ENCODE assay signal across 8 mouse cellular contexts in the genomic region with DNA sequence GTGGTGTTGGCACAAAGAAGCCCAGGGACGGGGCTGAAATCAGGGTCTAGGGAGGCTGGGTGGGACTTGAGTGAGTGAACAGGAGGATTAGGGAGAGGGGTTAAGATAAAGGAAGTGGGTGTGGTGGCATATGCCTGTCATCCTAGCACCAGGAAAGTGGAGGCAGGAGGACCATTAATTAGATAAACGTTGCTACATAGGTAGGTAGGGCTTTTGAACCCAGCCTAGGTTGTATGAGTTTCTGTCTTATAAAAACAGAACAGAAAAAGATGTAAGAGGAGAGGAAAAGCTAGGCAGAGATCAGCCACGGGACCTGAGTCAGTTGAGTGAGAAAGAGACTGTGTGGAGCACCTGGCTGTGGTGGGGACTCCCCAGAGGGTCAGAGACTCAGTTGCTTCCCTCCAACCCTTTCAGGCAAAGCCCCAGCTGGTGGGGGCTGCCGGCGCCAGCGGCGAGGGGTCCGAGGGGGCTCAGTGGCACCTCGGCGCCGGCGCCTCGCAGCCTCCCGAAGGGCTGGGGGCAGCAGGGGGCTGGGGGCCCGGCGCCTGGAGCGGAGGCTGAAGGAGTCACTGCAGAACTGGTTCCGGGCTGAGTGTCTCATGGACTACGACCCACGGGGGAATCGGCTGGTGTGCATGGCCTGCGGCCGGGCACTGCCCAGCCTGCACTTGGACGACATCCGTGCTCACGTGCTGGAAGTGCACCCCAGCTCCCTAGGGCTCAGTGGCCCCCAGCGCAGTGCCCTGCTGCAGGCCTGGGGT. TPM values are rescaled to one million over a fixed set of nuclear protein-coding genes. Genes with fewer than 3 reads are reported as not detected.
A peak's percentile ranks its signal among the peaks of the same experiment; 100 is the strongest.
DNase-seq lines count a peak whose midpoint lies in the region; ATAC-seq and TF ChIP-seq lines count a peak whose summit lies in the region.

No protein-coding gene starts in this region.

- no peaks in the 10 kb centered on the region for H3K9me3 ChIP-seq in heart, embryonic 11.5 days (replicated peaks; ENCODE audit: control insufficient read depth, low read length)
- no peaks in the 10 kb centered on the region for H3K9me3 ChIP-seq in forebrain, postnatal 0 days (ENCODE audit: low read length)
- no peaks in the 10 kb centered on the region for H3K9me3 ChIP-seq in midbrain, embryonic 14.5 days (ENCODE audit: control insufficient read depth, low read length)

- peaks cover 16% of the 10 kb centered on the region for H3K36me3 ChIP-seq in heart, embryonic 11.5 days (ENCODE audit: control insufficient read depth, insufficient read depth, low read length)
- H3K36me3 ChIP-seq in forebrain, postnatal 0 days (ENCODE audit: insufficient read depth) = peaks cover 8% of the 10 kb centered on the region
- peaks cover 60% of the 10 kb centered on the region for H3K36me3 ChIP-seq in midbrain, embryonic 14.5 days (ENCODE audit: control insufficient read depth, insufficient read depth, low read length)

- ATAC-seq in heart, embryonic 11.5 days (replicated peaks; ENCODE audit: insufficient number of reproducible peaks, low FRiP score, low TSS enrichment) = no peak
- ATAC-seq in forebrain, postnatal 0 days = no peak
- no peak for ATAC-seq in midbrain, embryonic 14.5 days (ENCODE audit: low FRiP score, low TSS enrichment)
- ATAC-seq in CD4-positive, CD25-positive, alpha-beta regulatory T cell, adult 4 months = no peak
- no peak for ATAC-seq in megakaryocyte progenitor cell, adult 5-6 weeks (replicated peaks; ENCODE audit: poor library complexity)

- no peak overlapping the region for H3K9ac ChIP-seq in heart, embryonic 11.5 days (ENCODE audit: low read depth, low read length)
- peak overlapping the region; percentile 78; the same call in 1 of the 2 replicates for H3K9ac ChIP-seq in forebrain, postnatal 0 days
- peak overlapping the region; percentile 100 for H3K9ac ChIP-seq in midbrain, embryonic 14.5 days (replicated peaks; ENCODE audit: low read length)

- TF ChIP-seq CTCF in forebrain, postnatal 0 days (IDR thresholded peaks at IDR 0.05; ENCODE audit: low read depth) = no peak

- peak overlapping the region; percentile 57 for H3K4me2 ChIP-seq in heart, embryonic 11.5 days
- H3K4me2 ChIP-seq in forebrain, postnatal 0 days (ENCODE audit: low read depth) = peak overlapping the region; percentile 73
- H3K4me2 ChIP-seq in midbrain, embryonic 14.5 days (ENCODE audit: low read length) = peak overlapping the region; percentile 95

- no peak for DNase-seq in heart, adult 9 months (ENCODE audit: low spot score in 2 of 2)
- peak; percentile 33 for DNase-seq in adrenal gland, postnatal 25 days
- no peak for DNase-seq in forebrain, postnatal 0 days
- DNase-seq in midbrain, embryonic 14.5 days = no peak
- DNase-seq in lung, adult 18-20 months = no peak

- no peak overlapping the region for H3K27ac ChIP-seq in heart, embryonic 11.5 days (ENCODE audit: low read depth, low read length)
- peak overlapping the region; percentile 92 for H3K27ac ChIP-seq in forebrain, postnatal 0 days (ENCODE audit: low read depth, low read length)
- peak overlapping the region; percentile 93 for H3K27ac ChIP-seq in midbrain, embryonic 14.5 days (replicated peaks; ENCODE audit: low read depth, low read length)

- H3K4me1 ChIP-seq in heart, embryonic 11.5 days (ENCODE audit: control insufficient read depth, insufficient read depth, low read length) = peaks cover 67% of the 10 kb centered on the region
- H3K4me1 ChIP-seq in forebrain, postnatal 0 days (ENCODE audit: insufficient read depth) = peaks cover 32% of the 10 kb centered on the region
- peaks cover 71% of the 10 kb centered on the region for H3K4me1 ChIP-seq in midbrain, embryonic 14.5 days (ENCODE audit: control insufficient read depth, insufficient read depth, low read length)

- no peak overlapping the region for H3K4me3 ChIP-seq in heart, embryonic 11.5 days (ENCODE audit: low read depth, low read length)
- H3K4me3 ChIP-seq in forebrain, postnatal 0 days (ENCODE audit: low read depth, low read length) = no peak overlapping the region
- peak overlapping the region; percentile 86 for H3K4me3 ChIP-seq in midbrain, embryonic 14.5 days (replicated peaks; ENCODE audit: low read depth, low read length)

- WGBS in heart, embryonic 11.5 days (ENCODE audit: insufficient replicate concordance) = 54% methylated on average over 27 of the region's 27 CpGs
- WGBS in forebrain, postnatal 0 days = 46% methylated on average over 27 of the region's 27 CpGs
- WGBS in midbrain, embryonic 14.5 days = 27% methylated on average over 27 of the region's 27 CpGs

- H3K27me3 ChIP-seq in heart, embryonic 11.5 days (ENCODE audit: control insufficient read depth, insufficient read depth, low read length) = no peaks in the 10 kb centered on the region
- H3K27me3 ChIP-seq in forebrain, postnatal 0 days (ENCODE audit: insufficient read depth, low read length) = no peaks in the 10 kb centered on the region
- no peaks in the 10 kb centered on the region for H3K27me3 ChIP-seq in midbrain, embryonic 14.5 days (ENCODE audit: control insufficient read depth, insufficient read depth, low read length)

RNA-seq across cellular contexts. Expression of a gene that starts 3.6 kb away (rescaled TPM):
- 4.6 and 4.7 TPM in 2 replicates for polyA plus RNA-seq in heart, embryonic 11.5 days (2014; fragmentation: Nextera tagmentation; extraction: Ambion mirVana)
- 30.7 and 33.6 TPM in 2 replicates for total RNA-seq in adrenal gland, postnatal 25 days (2021)
- 185 and 206 TPM in 2 replicates for total RNA-seq in forebrain, postnatal 0 days (2014; rRNA removed)
- polyA plus RNA-seq in forebrain, postnatal 0 days (2015; fragmentation: Nextera tagmentation; extraction: Ambion mirVana) = 24.3 and 29.9 TPM in 2 replicates
- polyA plus RNA-seq in midbrain, embryonic 14.5 days (2014; fragmentation: Nextera tagmentation; extraction: Ambion mirVana) = 18.5 and 19.5 TPM in 2 replicates
- polyA plus RNA-seq in CD4-positive, CD25-positive, alpha-beta regulatory T cell, adult 4 months (2017; shearing (Covaris generic)) = under 1 TPM in 1 of 2 experiments, not detected in 1; 0.12 TPM
- total RNA-seq in megakaryocyte progenitor cell, adult 5-6 weeks (2015) = 1.5 and 2.3 TPM in 2 replicates
- total RNA-seq in megakaryocyte progenitor cell, adult 5-6 weeks (2017) = 1.4 and 3.2 TPM in 2 replicates

RNA-seq across cellular contexts. Expression of a gene that starts 38.2 kb away (rescaled TPM):
- 11.9 and 26.6 TPM in 2 replicates for polyA plus RNA-seq in heart, embryonic 11.5 days (2014; fragmentation: Nextera tagmentation; extraction: Ambion mirVana)
- total RNA-seq in adrenal gland, postnatal 25 days (2021) = 20.9 and 21.1 TPM in 2 replicates
- total RNA-seq in forebrain, postnatal 0 days (2014; rRNA removed) = 43.2 and 48.9 TPM in 2 replicates
- 16.4 and 20.8 TPM in 2 replicates for polyA plus RNA-seq in forebrain, postnatal 0 days (2015; fragmentation: Nextera tagmentation; extraction: Ambion mirVana)
- polyA plus RNA-seq in midbrain, embryonic 14.5 days (2014; fragmentation: Nextera tagmentation; extraction: Ambion mirVana) = 26.9 and 48.1 TPM in 2 replicates
- polyA plus RNA-seq in CD4-positive, CD25-positive, alpha-beta regulatory T cell, adult 4 months (2017; shearing (Covaris generic)) = 1 to 10 TPM; 3.5 to 4.1 TPM
- total RNA-seq in megakaryocyte progenitor cell, adult 5-6 weeks (2015) = 7.6 and 8.1 TPM in 2 replicates
- 2.6 and 3.6 TPM in 2 replicates for total RNA-seq in megakaryocyte progenitor cell, adult 5-6 weeks (2017)
